Mouse (Mus musculus): ENCODE results near the gene Vipr1. TPM values are rescaled to one million over a fixed set of nuclear protein-coding genes. Genes with fewer than 3 reads are reported as not detected.

The Vipr1 gene
- polyA plus RNA-seq, 1 experiment from 2014 or later = 0.16 TPM

GRCm38 (mm10) chr9:121709898-121710583 is 67.5 kb downstream of the Vipr1 start, which contains the start of gene Ss18l2:
Gene Ss18l2 (plus strand): TSS chr9:121710329.
- H3K4me1 ChIP-seq = peaks cover 26% of the 10 kb centered on the region
- no peaks in the 10 kb centered on the region for H3K27me3 ChIP-seq (replicated peaks)
- peaks cover 17% of the 10 kb centered on the region for H3K36me3 ChIP-seq
- WGBS = 5% methylated on average over 37 of the region's 37 CpGs
- H3K9me3 ChIP-seq = no peaks in the 10 kb centered on the region
- H3K27ac ChIP-seq = peak within 1 kb of the TSS; percentile 72
- peak within 1 kb of the TSS; percentile 85 for H3K4me2 ChIP-seq (replicated peaks)
- ATAC-seq (ENCODE audit: low FRiP score, low read depth) = peak; percentile 99
- peak within 1 kb of the TSS; percentile 89 for H3K9ac ChIP-seq
- peak within 1 kb of the TSS; percentile 69 for H3K4me3 ChIP-seq

- ATAC-seq (ENCODE audit: low FRiP score, low read depth) = peak; percentile 42
- Histone ChIP-seq H3K4me1 (peaks cover 21% of the 10 kb centered on the region), H3K4me2 (replicated peaks) (peak overlapping the region; percentile 85), H3K36me3 (peaks cover 17% of the 10 kb centered on the region), H3K4me3 (peak overlapping the region; percentile 69), H3K27ac (peak overlapping the region; percentile 72), H3K27me3 (replicated peaks) (no peaks in the 10 kb centered on the region), H3K9me3 (no peaks in the 10 kb centered on the region), H3K9ac (peak overlapping the region; percentile 89)
- WGBS = under 1% methylated on average over 18 of the region's 18 CpGs
Observed at GRCm38 (mm10) chr9:121710584-121710975, 68.1 kb downstream of the Vipr1 start.

- no peaks in the 10 kb centered on the region for H3K9me3 ChIP-seq
- H3K4me3 ChIP-seq = no peak overlapping the region
- H3K36me3 ChIP-seq = peaks cover 17% of the 10 kb centered on the region
- H3K27ac ChIP-seq = no peak overlapping the region
- no peak for ATAC-seq (ENCODE audit: low FRiP score, low read depth)
- 88% methylated on average over 2 of the region's 2 CpGs for WGBS
- H3K9ac ChIP-seq = no peak overlapping the region
- peaks cover 13% of the 10 kb centered on the region for H3K4me1 ChIP-seq
- H3K4me2 ChIP-seq (replicated peaks) = no peak overlapping the region
- H3K27me3 ChIP-seq (replicated peaks) = no peaks in the 10 kb centered on the region
Observed at GRCm38 (mm10) chr9:121717048-121717447, 74.5 kb downstream of the Vipr1 start.

- WGBS = 70% methylated on average over 15 of the region's 15 CpGs
- H3K9ac ChIP-seq = peak overlapping the region; percentile 70
Observed at GRCm38 (mm10) chr9:121718070-121718705, 75.7 kb downstream of the Vipr1 start.

GRCm38 (mm10) chr9:121718792-121719318 is 76.3 kb downstream of the Vipr1 start, which contains the start of gene Nktr:
Gene Nktr (plus strand): TSS chr9:121719169.
- H3K27me3 ChIP-seq (replicated peaks) = no peaks in the 10 kb centered on the region
- peaks cover 11% of the 10 kb centered on the region for H3K4me1 ChIP-seq
- H3K27ac ChIP-seq = peak within 1 kb of the TSS; percentile 92
- peak; percentile 99 for ATAC-seq (ENCODE audit: low FRiP score, low read depth)
- H3K4me3 ChIP-seq = peak within 1 kb of the TSS; percentile 93
- H3K4me2 ChIP-seq (replicated peaks) = peak within 1 kb of the TSS; percentile 90
- no peaks in the 10 kb centered on the region for H3K9me3 ChIP-seq
- H3K9ac ChIP-seq = peak within 1 kb of the TSS; percentile 96
- WGBS = under 1% methylated on average over 61 of the region's 61 CpGs
- H3K36me3 ChIP-seq = 0 out of 2 replicates have a peak, but pooled peaks cover 1% of the 10 kb centered on the region

More at GRCm38 (mm10) chr9:121718070-121718705, 75.7 kb downstream of the Vipr1 start:
- peaks cover 11% of the 10 kb centered on the region for H3K4me1 ChIP-seq
- peak overlapping the region; percentile 93 for H3K4me3 ChIP-seq
- no peaks in the 10 kb centered on the region for H3K27me3 ChIP-seq (replicated peaks)
- H3K9me3 ChIP-seq = no peaks in the 10 kb centered on the region
- peak overlapping the region; percentile 90 for H3K4me2 ChIP-seq (replicated peaks)
- peaks cover 8% of the 10 kb centered on the region for H3K36me3 ChIP-seq
- peak; percentile 18 for ATAC-seq (ENCODE audit: low FRiP score, low read depth)
- peak overlapping the region; percentile 92 for H3K27ac ChIP-seq

GRCm38 (mm10) chr9:121719347-121720331 is 77.1 kb downstream of the Vipr1 start:
- Histone ChIP-seq H3K27me3 (replicated peaks) (no peaks in the 10 kb centered on the region), H3K9me3 (no peaks in the 10 kb centered on the region), H3K4me2 (replicated peaks) (peak overlapping the region; percentile 90), H3K36me3 (no peaks in the 10 kb centered on the region), H3K27ac (peak overlapping the region; percentile 92), H3K9ac (peak overlapping the region; percentile 96), H3K4me1 (peaks cover 11% of the 10 kb centered on the region), H3K4me3 (peak overlapping the region; percentile 93)
- peak; percentile 72 for ATAC-seq (ENCODE audit: low FRiP score, low read depth)
- WGBS = under 1% methylated on average over 75 of the region's 87 CpGs

Other genes with a start within 250 kb of the Vipr1 start
- 0.89 and 1.5 TPM in 2 replicates for gene Cck, start 147.0 kb upstream of the Vipr1 start, polyA plus RNA-seq (2016; fragmentation: Nextera tagmentation; extraction: Ambion mirVana)
- not detected in 2 replicates for gene Lyzl4, start 620 bp upstream of the Vipr1 start, polyA plus RNA-seq (2016; fragmentation: Nextera tagmentation; extraction: Ambion mirVana)
- 21.5 and 23.5 TPM in 2 replicates for gene Sec22c, start 62.8 kb downstream of the Vipr1 start, polyA plus RNA-seq (2016; fragmentation: Nextera tagmentation; extraction: Ambion mirVana)
- 131 and 134 TPM in 2 replicates for gene Ss18l2, start 67.6 kb downstream of the Vipr1 start, polyA plus RNA-seq (2016; fragmentation: Nextera tagmentation; extraction: Ambion mirVana)
- 57.6 and 64.5 TPM in 2 replicates for gene Nktr, start 76.5 kb downstream of the Vipr1 start, polyA plus RNA-seq (2016; fragmentation: Nextera tagmentation; extraction: Ambion mirVana)
- 13.1 and 19.2 TPM in 2 replicates for gene Zfp651, start 116.6 kb downstream of the Vipr1 start, polyA plus RNA-seq (2016; fragmentation: Nextera tagmentation; extraction: Ambion mirVana)
- 2.1 and 2.8 TPM in 2 replicates for gene Klhl40, start 134.9 kb downstream of the Vipr1 start, polyA plus RNA-seq (2016; fragmentation: Nextera tagmentation; extraction: Ambion mirVana)
- gene Hhatl, start 149.8 kb downstream of the Vipr1 start, polyA plus RNA-seq (2016; fragmentation: Nextera tagmentation; extraction: Ambion mirVana) = not detected in 2 replicates
- gene Ccdc13, start 196.7 kb downstream of the Vipr1 start, polyA plus RNA-seq (2016; fragmentation: Nextera tagmentation; extraction: Ambion mirVana) = 4.0 and 4.8 TPM in 2 replicates
- 134 and 147 TPM in 2 replicates for gene Higd1a, start 215.6 kb downstream of the Vipr1 start, polyA plus RNA-seq (2016; fragmentation: Nextera tagmentation; extraction: Ambion mirVana)